Mouse (Mus musculus) neural tube, embryonic 11.5 days (tissue): ENCODE measurements around the gene Flot1. TPM values are rescaled to one million over a fixed set of nuclear protein-coding genes. Genes with fewer than 3 reads are reported as not detected.

ENCODE experiments used
- ATAC-seq: fragments of 200-750 bp; cut with Nextera tagmentation; 2 replicates; pipeline ENCODE4 v1.8.0; 2017; ENCODE audit warnings: moderate number of reproducible peaks, mild to moderate bottlenecking, moderate TSS enrichment, moderate library complexity; ENCODE audit not compliant: insufficient read depth, low FRiP score, low TSS enrichment
- DNase-seq: peaks from one replicate; pipeline ENCODE4 v3.0.0-alpha.2; 2015; ENCODE audit warnings: low spot score
- H3K27ac ChIP-seq: fragments of 300-500 bp; sonication (generic); 2 replicates; pipeline ENCODE4 v1.5.1; 2014; ENCODE audit warnings: low read depth, mild to moderate bottlenecking, low read length
- H3K27me3 ChIP-seq: fragments of 300-500 bp; sonication (generic); 2 replicates; pipeline ENCODE4 v1.6.1; 2014; ENCODE audit warnings: mild to moderate bottlenecking, low read length, mixed read lengths; ENCODE audit not compliant: control insufficient read depth, insufficient read depth
- H3K36me3 ChIP-seq: fragments of 300-500 bp; sonication (generic); 2 replicates; pipeline ENCODE4 v1.6.1; 2014; ENCODE audit warnings: mild to moderate bottlenecking, low read length, moderate library complexity, mixed read lengths; ENCODE audit not compliant: control insufficient read depth, insufficient read depth
- H3K4me1 ChIP-seq: fragments of 300-500 bp; sonication (generic); 2 replicates; pipeline ENCODE4 v1.6.1; 2014; ENCODE audit warnings: low read length, mixed read lengths; ENCODE audit not compliant: control insufficient read depth, insufficient read depth
- H3K4me2 ChIP-seq: fragments of 300-500 bp; sonication (generic); 2 replicates; pipeline ENCODE4 v1.6.1; 2014; ENCODE audit warnings: low read depth, mild to moderate bottlenecking, moderate library complexity
- H3K4me3 ChIP-seq: fragments of 300-500 bp; sonication (generic); 2 replicates; pipeline ENCODE4 v1.5.1; 2014; ENCODE audit warnings: low read depth, low read length
- H3K9ac ChIP-seq: fragments of 300-500 bp; sonication (generic); 2 replicates; pipeline ENCODE4 v1.6.1; 2014; ENCODE audit warnings: mild to moderate bottlenecking, low read length
- H3K9me3 ChIP-seq: fragments of 300-500 bp; sonication (generic); 2 replicates; pipeline ENCODE4 v1.6.1; 2016; ENCODE audit warnings: low read length; ENCODE audit not compliant: control insufficient read depth
- WGBS: fragments of 180-500 bp; shearing (Covaris S2); extraction: QIAGEN DNeasy Blood & Tissue Kit; methylation state at CpG from one replicate; pipeline ENCODE4 v1.1.7; 2014; 5-methylcytosine and 5-hydroxymethylcytosine counted together
- polyA plus RNA-seq: library from polyadenylated mRNA; unstranded; fragments of >200 nt; fragmentation: Nextera tagmentation; extraction: Ambion mirVana; gene quantifications from 2 replicates; pipeline ENCODE4 v1.2.1, GENCODE M21; 2014

Gene Flot1
- polyA plus RNA-seq, 1 experiment from 2014 or later = 52.3 TPM

GRCm38 (mm10) chr17:35864832-35865353 is 41.9 kb downstream of the Flot1 start:
- H3K4me1 ChIP-seq = peaks cover 25% of the 10 kb centered on the region
- no peaks in the 10 kb centered on the region for H3K27me3 ChIP-seq
- DNase-seq (peak; percentile 4), ATAC-seq (no peak)
- WGBS = 22% methylated on average over 10 of the region's 10 CpGs
- H3K9ac ChIP-seq = peak overlapping the region; percentile 94
- H3K36me3 ChIP-seq = no peaks in the 10 kb centered on the region
- peak overlapping the region; percentile 77 for H3K4me3 ChIP-seq
- H3K4me2 ChIP-seq = peak overlapping the region; percentile 86
- H3K9me3 ChIP-seq = no peaks in the 10 kb centered on the region
- peak overlapping the region; percentile 98 for H3K27ac ChIP-seq

GRCm38 (mm10) chr17:35865481-35866280 is 42.7 kb downstream of the Flot1 start, which contains the start of gene Ppp1r18:
Gene Ppp1r18, plus strand, starts transcription at chr17:35865593.
- ATAC-seq = peak; percentile 65
- Histone ChIP-seq H3K36me3 (0 out of 2 replicates have a peak, but pooled peaks cover under 1% of the 10 kb centered on the region), H3K27ac (peak within 1 kb of the TSS; percentile 98), H3K4me2 (peak within 1 kb of the TSS; percentile 86), H3K27me3 (no peaks in the 10 kb centered on the region), H3K4me1 (peaks cover 28% of the 10 kb centered on the region), H3K4me3 (peak within 1 kb of the TSS; percentile 77), H3K9ac (peak within 1 kb of the TSS; percentile 94), H3K9me3 (no peaks in the 10 kb centered on the region)
- DNase-seq = peak; percentile 90
- WGBS = under 1% methylated on average over 42 of the region's 48 CpGs

- WGBS = 0% methylated on average over 30 of the region's 38 CpGs
- peak; percentile 62 for ATAC-seq
- Histone ChIP-seq H3K36me3 (peaks cover 6% of the 10 kb centered on the region; the same call in 1 of the 2 replicates), H3K4me2 (peak overlapping the region; percentile 86), H3K4me3 (peak overlapping the region; percentile 77), H3K4me1 (peaks cover 28% of the 10 kb centered on the region), H3K27ac (peak overlapping the region; percentile 98), H3K9ac (peak overlapping the region; percentile 94), H3K27me3 (no peaks in the 10 kb centered on the region), H3K9me3 (no peaks in the 10 kb centered on the region)
- DNase-seq = no peak
Measured at GRCm38 (mm10) chr17:35866281-35866831, 43.3 kb downstream of the Flot1 start.

- WGBS = 9% methylated on average over 26 of the region's 26 CpGs
- peak; percentile 41 for DNase-seq
- H3K9me3 ChIP-seq = no peaks in the 10 kb centered on the region
Measured at GRCm38 (mm10) chr17:35866911-35867890, 44.2 kb downstream of the Flot1 start.

GRCm38 (mm10) chr17:35868165-35868820 is 45.3 kb downstream of the Flot1 start:
- H3K9me3 ChIP-seq = no peaks in the 10 kb centered on the region
- no peak for ATAC-seq
- H3K4me2 ChIP-seq = peak overlapping the region; percentile 86
- peaks cover 32% of the 10 kb centered on the region for H3K4me1 ChIP-seq
- peak overlapping the region; percentile 77 for H3K4me3 ChIP-seq
- peaks cover 6% of the 10 kb centered on the region; the same call in 1 of the 2 replicates for H3K36me3 ChIP-seq
- WGBS = 46% methylated on average over 15 of the region's 17 CpGs
- DNase-seq = no peak
- no peaks in the 10 kb centered on the region for H3K27me3 ChIP-seq
- peak overlapping the region; percentile 94 for H3K9ac ChIP-seq
- H3K27ac ChIP-seq = peak overlapping the region; percentile 98

More at GRCm38 (mm10) chr17:35866911-35867890, 44.2 kb downstream of the Flot1 start:
- Histone ChIP-seq H3K36me3 (peaks cover 6% of the 10 kb centered on the region; the same call in 1 of the 2 replicates), H3K4me1 (peaks cover 28% of the 10 kb centered on the region), H3K9ac (peak overlapping the region; percentile 94), H3K4me3 (peak overlapping the region; percentile 77), H3K27me3 (no peaks in the 10 kb centered on the region), H3K27ac (peak overlapping the region; percentile 98), H3K4me2 (peak overlapping the region; percentile 86)
- no peak for ATAC-seq

- DNase-seq (no peak), ATAC-seq (no peak)
- H3K4me3 ChIP-seq = peak overlapping the region; percentile 77
- peak overlapping the region; percentile 94 for H3K9ac ChIP-seq
- peaks cover 37% of the 10 kb centered on the region for H3K4me1 ChIP-seq
- no peaks in the 10 kb centered on the region for H3K27me3 ChIP-seq
- peak overlapping the region; percentile 86 for H3K4me2 ChIP-seq
- WGBS = 10% methylated on average over 7 of the region's 7 CpGs
- H3K36me3 ChIP-seq = peaks cover 7% of the 10 kb centered on the region; the same call in 1 of the 2 replicates
- no peaks in the 10 kb centered on the region for H3K9me3 ChIP-seq
- peak overlapping the region; percentile 54; the same call in 1 of the 2 replicates for H3K27ac ChIP-seq
Measured at GRCm38 (mm10) chr17:35868961-35869345, 45.9 kb downstream of the Flot1 start.

GRCm38 (mm10) chr17:35869346-35870067 is 46.5 kb downstream of the Flot1 start:
- H3K9ac ChIP-seq = peak overlapping the region; percentile 94
- H3K4me2 ChIP-seq = peak overlapping the region; percentile 86
- H3K4me1 ChIP-seq = peaks cover 37% of the 10 kb centered on the region
- peaks cover 11% of the 10 kb centered on the region for H3K36me3 ChIP-seq
- H3K4me3 ChIP-seq = peak overlapping the region; percentile 77
- DNase-seq (peak; percentile 27), ATAC-seq (no peak)
- H3K27me3 ChIP-seq = no peaks in the 10 kb centered on the region
- WGBS = 9% methylated on average over 7 of the region's 7 CpGs
- H3K9me3 ChIP-seq = no peaks in the 10 kb centered on the region
- peak overlapping the region; percentile 54; the same call in 1 of the 2 replicates for H3K27ac ChIP-seq
